Mouse (Mus musculus): ENCODE measurements around the gene Rec114.

The Rec114 gene

DNA sequence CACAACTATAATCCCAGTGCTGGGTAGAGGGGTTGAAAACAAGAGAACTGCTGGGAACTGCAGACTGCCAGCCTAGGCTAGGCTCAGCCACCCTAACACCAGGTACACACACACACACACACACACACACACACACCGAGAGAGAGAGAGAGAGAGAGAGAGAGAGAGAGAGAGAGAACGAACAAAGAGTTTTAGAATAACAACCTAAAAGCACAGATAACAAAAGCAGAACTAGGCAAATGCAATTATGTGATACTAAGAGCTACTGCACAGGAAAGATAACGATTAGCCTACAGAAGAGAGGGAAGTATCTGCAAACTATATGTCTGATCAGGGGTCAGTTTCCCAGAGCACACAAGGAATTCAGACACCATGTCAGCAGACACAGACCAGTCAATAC, 24.8 kb downstream of the Rec114 start:
- no peak for DNase-seq (ENCODE audit: low spot score in 2 of 2)

DNA sequence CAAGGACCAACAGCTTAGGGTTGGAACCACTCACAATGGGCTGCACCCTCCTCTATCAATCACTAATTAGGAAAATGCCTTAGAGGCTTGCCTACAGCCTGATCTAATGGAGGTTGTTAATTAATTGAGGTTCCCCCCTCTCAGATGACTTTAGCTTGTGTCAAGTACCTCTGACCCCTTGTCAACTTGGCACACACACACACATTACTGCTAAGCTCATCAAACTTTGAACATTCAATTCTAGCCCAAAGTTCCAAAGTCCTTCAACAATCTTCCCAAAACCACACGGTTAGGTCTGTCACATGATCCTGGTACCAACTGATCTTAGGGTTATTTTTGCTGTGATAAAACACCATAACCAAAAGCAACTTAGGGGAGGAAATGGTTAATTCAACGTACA, 26.9 kb downstream of the Rec114 start:
- no peak for DNase-seq (ENCODE audit: low spot score in 2 of 2)

GRCm38 (mm10) chr9:58710642-58711041, 33.1 kb downstream of the Rec114 start:
- DNase-seq (ENCODE audit: low spot score in 2 of 2): no peak

- peak; percentile 45 to 69 for DNase-seq (ENCODE audit: low spot score in 2 of 2)
Measured at GRCm38 (mm10) chr9:58709939-58710338, 33.8 kb downstream of the Rec114 start.

DNA sequence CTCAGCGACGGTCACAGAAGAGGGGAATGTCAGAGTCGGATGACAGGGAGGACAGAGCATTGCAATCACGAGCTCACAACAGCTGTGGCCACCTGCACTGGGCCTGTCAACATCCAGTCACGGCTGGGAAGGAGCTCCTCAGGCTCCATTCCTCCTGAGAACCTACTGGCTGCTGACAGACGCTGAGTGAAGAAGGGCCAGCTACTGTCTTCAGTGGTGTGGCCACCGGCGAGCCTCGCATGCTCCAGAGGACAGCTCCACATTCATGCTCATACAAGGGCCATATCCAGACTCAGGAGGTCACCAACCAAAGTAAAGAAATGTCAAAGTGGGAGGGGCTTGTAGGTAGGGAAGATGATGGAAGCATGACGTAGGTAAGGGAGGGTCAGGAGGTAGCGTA, 36.0 kb downstream of the Rec114 start:
- DNase-seq (ENCODE audit: low spot score in 2 of 2): no peak

- no peak for DNase-seq (ENCODE audit: low spot score in 2 of 2)
Measured at GRCm38 (mm10) chr9:58706024-58706423, 37.7 kb downstream of the Rec114 start.

DNA sequence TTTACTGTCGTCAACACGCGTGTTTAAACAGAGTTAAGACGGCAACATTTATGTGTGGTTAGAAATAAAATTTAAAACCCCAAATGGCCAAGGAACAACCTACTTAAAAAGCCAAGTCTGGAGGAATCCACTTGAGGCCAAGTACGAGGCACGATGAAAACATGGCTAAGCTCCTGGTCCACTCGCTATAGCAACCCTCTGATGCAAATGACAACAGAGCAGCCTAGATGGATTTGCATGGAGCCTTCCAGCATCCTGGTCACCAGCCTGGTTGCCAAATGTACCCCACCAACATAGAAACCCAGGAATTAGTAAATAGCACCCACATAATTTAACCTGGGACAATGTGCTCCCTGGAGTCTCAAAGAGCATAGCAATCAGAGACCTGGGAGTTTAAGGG, 40.0 kb downstream of the Rec114 start:
- no peak for DNase-seq (ENCODE audit: low spot score in 2 of 2)

GRCm38 (mm10) chr9:58701751-58702150, 42.0 kb downstream of the Rec114 start:
- DNase-seq (ENCODE audit: low spot score in 2 of 2): no peak

DNA sequence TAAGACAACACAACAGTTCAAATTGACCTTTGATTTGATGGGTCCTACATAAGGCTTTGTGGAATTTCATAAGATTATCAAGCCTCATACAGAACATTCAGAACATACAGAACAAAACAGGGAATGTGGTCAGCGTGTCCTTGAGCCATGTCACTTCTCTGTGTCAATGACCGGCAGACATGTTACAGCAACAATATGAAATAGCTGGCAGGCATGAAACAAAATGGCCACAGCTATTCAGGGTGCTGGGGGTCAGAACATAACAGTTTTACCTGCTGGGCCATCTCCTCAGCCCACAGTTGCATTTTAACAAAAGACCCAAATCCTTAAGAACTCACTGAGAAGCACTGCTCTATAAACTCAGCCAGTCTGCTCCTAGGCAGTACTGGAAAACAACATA, 45.3 kb downstream of the Rec114 start:
- no peak for DNase-seq (ENCODE audit: low spot score in 2 of 2)

DNA sequence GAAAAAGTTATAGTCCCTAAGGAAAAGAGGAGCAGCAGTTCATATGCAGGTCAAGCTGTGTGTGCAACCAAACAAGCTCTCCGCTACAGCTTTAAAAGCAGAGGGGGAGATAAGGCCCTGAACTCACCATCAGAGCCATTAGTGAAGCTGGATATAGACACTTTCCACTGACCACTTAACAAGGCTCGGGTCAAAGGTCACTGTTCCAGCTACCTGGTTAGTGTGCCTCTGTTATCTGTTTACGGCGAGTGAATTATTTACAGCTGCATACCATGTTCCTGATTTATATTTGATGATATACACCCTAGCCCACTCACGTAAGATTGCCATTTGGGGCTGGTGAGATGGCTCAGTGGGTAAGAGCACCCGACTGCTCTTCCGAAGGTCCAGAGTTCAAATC, 52.3 kb downstream of the Rec114 start:
- no peak for DNase-seq (ENCODE audit: low spot score in 2 of 2)

DNA sequence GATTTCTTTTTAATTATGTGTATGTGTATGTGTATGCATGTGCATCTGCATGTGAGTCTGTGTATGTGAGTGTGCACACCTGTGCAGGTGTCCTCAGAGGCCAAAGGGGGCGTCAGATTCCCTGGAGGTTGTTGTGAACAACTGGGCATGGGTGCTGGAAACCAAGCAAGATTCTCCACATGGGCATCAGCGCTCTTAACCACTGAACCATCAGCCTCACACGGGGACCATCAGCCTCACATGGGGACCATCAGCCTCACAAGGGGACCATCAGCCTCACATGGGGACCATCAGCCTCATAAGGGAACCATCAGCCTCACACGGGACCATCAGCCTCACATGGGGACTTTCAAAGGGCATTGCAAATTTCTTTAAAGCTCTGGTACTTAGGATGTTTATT, 53.1 kb downstream of the Rec114 start:
- no peak for DNase-seq (ENCODE audit: low spot score in 2 of 2)

- no peak for DNase-seq (ENCODE audit: low spot score in 2 of 2)
Measured at GRCm38 (mm10) chr9:58688076-58688475, 55.7 kb downstream of the Rec114 start.

DNA sequence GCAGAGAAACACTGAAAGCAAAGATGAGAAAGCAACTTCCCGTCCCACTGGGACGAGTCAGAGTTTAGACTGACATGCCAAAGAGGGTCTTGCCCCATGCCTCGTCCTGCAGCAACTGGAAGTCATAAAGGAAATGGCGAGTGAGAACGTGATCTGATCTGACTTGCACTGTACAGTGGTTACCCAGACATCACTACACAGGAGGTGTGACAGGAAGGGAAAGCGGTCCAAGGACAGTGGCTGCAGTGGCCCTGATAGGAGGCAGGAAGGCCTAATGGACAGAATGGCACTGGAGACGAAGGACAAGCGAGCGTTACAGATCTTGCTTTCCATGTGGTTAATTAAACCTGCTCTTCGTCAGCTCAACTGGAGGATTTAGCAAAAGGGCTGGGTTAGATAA, 58.5 kb downstream of the Rec114 start:
- DNase-seq (ENCODE audit: low spot score in 2 of 2): no peak

- DNase-seq (ENCODE audit: low spot score in 2 of 2): no peak
Measured at GRCm38 (mm10) chr9:58683372-58683771, 60.4 kb downstream of the Rec114 start.

GRCm38 (mm10) chr9:58682106-58682505, 61.7 kb downstream of the Rec114 start:
- no peak for DNase-seq (ENCODE audit: low spot score in 2 of 2)

GRCm38 (mm10) chr9:58681411-58681810, 62.4 kb downstream of the Rec114 start:
- no peak for DNase-seq (ENCODE audit: low spot score in 2 of 2)

- DNase-seq (ENCODE audit: low spot score in 2 of 2): no peak
Measured at GRCm38 (mm10) chr9:58675371-58675770, 68.4 kb downstream of the Rec114 start.

GRCm38 (mm10) chr9:58674736-58675135, 69.0 kb downstream of the Rec114 start:
- DNase-seq (ENCODE audit: low spot score in 2 of 2): no peak

DNA sequence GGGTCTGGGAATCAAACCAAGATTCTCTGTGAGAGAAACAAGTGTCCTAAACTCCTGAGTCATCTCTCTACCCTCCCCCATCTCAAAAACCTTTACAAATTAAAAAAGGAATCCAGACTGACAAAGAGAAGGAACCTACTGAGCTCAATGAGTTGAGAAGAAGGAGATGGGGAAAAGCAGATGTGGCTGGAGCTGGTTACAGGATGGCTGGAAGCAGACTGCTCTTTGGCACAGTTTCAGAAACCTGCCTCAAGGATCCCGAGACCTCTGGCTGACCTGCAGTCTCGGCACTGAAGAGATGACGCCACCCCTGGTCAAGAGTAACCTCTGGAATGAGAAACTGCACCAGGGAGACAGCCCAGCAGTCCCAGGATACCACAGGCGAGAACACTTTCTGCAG, 71.3 kb downstream of the Rec114 start:
- no peak for DNase-seq (ENCODE audit: low spot score in 2 of 2)

DNA sequence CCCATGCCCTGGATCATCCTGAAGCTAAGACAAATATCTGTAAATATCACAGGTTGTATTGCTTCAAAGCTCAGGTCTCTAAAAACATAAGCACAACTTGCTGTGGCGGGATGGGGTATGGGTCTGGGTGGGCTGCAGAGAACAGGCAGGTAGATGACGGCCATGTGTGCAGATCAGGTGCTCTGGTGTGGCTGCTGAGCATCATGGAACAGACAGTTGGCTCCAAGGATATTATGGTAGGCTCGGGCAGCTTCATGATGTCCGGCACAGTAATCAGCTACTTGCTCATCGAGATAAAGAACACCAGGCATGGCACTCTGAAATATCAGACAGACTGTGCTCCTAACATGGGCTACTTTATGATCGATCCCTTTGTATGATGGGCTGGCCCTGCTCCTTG, 73.9 kb downstream of the Rec114 start:
- no peak for DNase-seq (ENCODE audit: low spot score in 2 of 2)

DNA sequence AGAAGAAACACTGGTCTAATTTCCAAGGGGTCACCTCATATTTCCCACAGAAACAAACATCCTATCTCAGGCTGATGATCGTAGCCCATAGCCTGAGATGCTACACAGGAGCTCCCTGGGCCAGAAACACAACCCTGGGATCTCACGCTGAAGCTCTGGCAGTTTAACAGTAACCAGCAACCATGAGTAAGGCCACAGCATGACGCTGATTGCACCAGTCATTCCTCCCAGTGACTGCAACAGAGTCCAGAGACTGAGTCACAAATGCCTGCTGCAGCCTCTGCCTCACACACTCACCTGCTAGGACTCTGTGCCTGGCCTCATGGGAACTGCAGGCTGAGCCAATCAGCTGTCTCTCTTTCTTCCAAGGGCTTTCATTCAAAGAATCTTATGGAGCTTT, 74.7 kb downstream of the Rec114 start:
- DNase-seq (ENCODE audit: low spot score in 2 of 2): no peak

GRCm38 (mm10) chr9:58668171-58668570, 75.6 kb downstream of the Rec114 start:
- DNase-seq (ENCODE audit: low spot score in 2 of 2): no peak

DNA sequence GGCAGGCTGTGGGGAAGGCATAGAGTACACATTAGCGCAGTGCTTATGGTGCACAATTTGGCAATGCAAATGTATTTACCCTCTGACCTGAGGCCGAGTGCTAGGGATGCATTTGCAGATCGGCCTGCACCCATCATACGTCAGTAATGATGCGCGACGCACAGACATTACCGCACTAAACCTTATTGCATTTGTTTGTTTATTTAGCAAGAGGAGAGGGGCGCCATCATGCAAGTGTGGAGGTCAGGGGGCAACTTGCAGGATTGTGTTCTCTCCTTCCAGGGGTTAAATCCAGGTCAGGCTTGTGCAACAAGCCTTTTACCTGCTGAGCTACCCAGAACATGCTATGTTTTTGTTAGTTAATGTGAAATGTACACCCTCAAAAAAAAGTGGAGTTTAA, 76.5 kb downstream of the Rec114 start:
- no peak for DNase-seq (ENCODE audit: low spot score in 2 of 2)

- DNase-seq (ENCODE audit: low spot score in 2 of 2): no peak
Measured at GRCm38 (mm10) chr9:58666191-58666590, 77.6 kb downstream of the Rec114 start.

DNA sequence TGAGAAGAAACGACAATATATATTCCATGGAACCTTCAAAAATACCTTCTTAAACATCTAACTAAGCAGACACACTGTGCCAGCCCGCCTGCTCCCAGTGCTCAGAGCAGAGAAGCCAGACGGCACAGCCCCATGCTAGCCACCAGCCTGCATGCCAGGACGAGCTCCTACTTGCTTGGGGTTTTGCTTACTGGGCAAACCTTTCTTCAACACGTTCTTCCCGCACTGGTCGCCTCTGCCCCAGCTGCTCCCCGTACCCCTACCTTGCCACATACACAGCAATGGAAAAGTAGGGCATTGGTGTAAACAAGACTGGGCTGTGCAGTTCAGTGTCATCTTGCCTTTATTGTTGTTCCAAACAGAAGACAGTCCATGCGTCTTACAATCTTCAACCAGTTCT, 78.3 kb downstream of the Rec114 start:
- DNase-seq (ENCODE audit: low spot score in 2 of 2): no peak
